Mouse (Mus musculus) thymus, postnatal 25 days (tissue): ENCODE data around the gene Frem3.

Experiments used
- DNase-seq: peaks from one replicate; pipeline ENCODE4 v3.0.0; 2022

Gene Frem3

GRCm38 (mm10) chr8:80610549-80611440 is at the start of gene Frem3:
Gene Frem3 (plus strand): TSS chr8:80611080.
- no peak for DNase-seq

GRCm38 (mm10) chr8:80564205-80564839 is 46.6 kb upstream of the Frem3 start:
- DNase-seq: no peak

- DNase-seq: no peak
Measured at GRCm38 (mm10) chr8:80567471-80567870, 43.4 kb upstream of the Frem3 start.

- no peak for DNase-seq
Measured at GRCm38 (mm10) chr8:80568243-80568995, 42.5 kb upstream of the Frem3 start.

GRCm38 (mm10) chr8:80572417-80573061 is 38.3 kb upstream of the Frem3 start:
- no peak for DNase-seq

- DNase-seq: no peak
Measured at GRCm38 (mm10) chr8:80577126-80577525, 33.8 kb upstream of the Frem3 start.

GRCm38 (mm10) chr8:80579038-80579437 is 31.8 kb upstream of the Frem3 start:
- no peak for DNase-seq

GRCm38 (mm10) chr8:80592626-80593025 is 18.3 kb upstream of the Frem3 start:
- no peak for DNase-seq

- DNase-seq: no peak
Measured at GRCm38 (mm10) chr8:80600600-80601170, 10.2 kb upstream of the Frem3 start.

GRCm38 (mm10) chr8:80601886-80602285 is 9.0 kb upstream of the Frem3 start:
- no peak for DNase-seq

- DNase-seq: no peak
Measured at GRCm38 (mm10) chr8:80607082-80607481, 3.8 kb upstream of the Frem3 start.

- DNase-seq: no peak
Measured at GRCm38 (mm10) chr8:80611441-80611751, 516 bp downstream of the Frem3 start.

GRCm38 (mm10) chr8:80619787-80620186 is 8.9 kb downstream of the Frem3 start:
- no peak for DNase-seq

- DNase-seq: no peak
Measured at GRCm38 (mm10) chr8:80647394-80647793, 36.5 kb downstream of the Frem3 start.

GRCm38 (mm10) chr8:80657639-80658038 is 46.8 kb downstream of the Frem3 start:
- no peak for DNase-seq

GRCm38 (mm10) chr8:80661055-80661454 is 50.2 kb downstream of the Frem3 start:
- DNase-seq: no peak

- no peak for DNase-seq
Measured at GRCm38 (mm10) chr8:80663476-80663875, 52.6 kb downstream of the Frem3 start.

- no peak for DNase-seq
Measured at GRCm38 (mm10) chr8:80669277-80669901, 58.5 kb downstream of the Frem3 start.

GRCm38 (mm10) chr8:80682594-80682993 is 71.7 kb downstream of the Frem3 start:
- DNase-seq: no peak

GRCm38 (mm10) chr8:80683756-80684335 is 73.0 kb downstream of the Frem3 start:
- no peak for DNase-seq

GRCm38 (mm10) chr8:80688141-80688540 is 77.3 kb downstream of the Frem3 start:
- peak; percentile 57 for DNase-seq
